Mouse (Mus musculus) lung, adult 2 months (tissue): ENCODE measurements around the gene Susd6.

Source experiments
- CTCF ChIP-seq: fragments of 200-500 bp; IDR thresholded peaks from 2 replicates; pipeline ENCODE4 v1.5.1; 2011; ENCODE audit warnings: mild to moderate bottlenecking, low read length, control low read depth; ENCODE audit not compliant: insufficient read depth
- POLR2A ChIP-seq: fragments of 200-500 bp; IDR thresholded peaks from 2 replicates; pipeline ENCODE4 v1.6.1; 2011; ENCODE audit warnings: low read depth, mild to moderate bottlenecking, control low read depth, low read length, borderline replicate concordance; ENCODE audit errors: extremely low read depth

GRCm38 (mm10) chr12:80822533-80822932 is 32.2 kb downstream of the Susd6 start:
- TF ChIP-seq POLR2A = no peak
- TF ChIP-seq CTCF = no peak
